In the genomic region with DNA sequence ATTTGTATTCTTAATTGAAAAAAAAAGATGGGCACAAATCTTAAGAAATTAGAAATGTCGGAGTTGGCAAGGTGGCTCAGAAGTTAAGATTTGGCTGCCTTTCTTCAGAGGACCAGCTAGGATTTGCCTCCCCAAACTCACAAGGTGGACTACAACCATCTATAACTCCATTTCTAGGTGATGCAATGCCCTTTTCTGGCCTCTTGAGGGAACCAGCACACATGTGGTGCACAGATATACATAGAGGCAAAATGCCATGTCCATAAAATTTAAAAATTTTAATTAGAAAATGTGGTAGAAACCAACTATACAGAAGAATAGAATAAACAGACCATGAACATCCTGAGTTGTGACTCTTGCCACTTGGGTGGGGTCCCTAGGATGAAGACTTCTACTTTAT, we compare ENCODE assay signal across 19 mouse cellular contexts. TPM values are rescaled to one million over a fixed set of nuclear protein-coding genes. Genes with fewer than 3 reads are reported as not detected.
DNase-seq lines count a peak whose midpoint lies in the region; ATAC-seq and TF ChIP-seq lines count a peak whose summit lies in the region.
"Had no signal": no experiment of that assay in that cellular context is flagged by ENCODE, and none has a peak within 500 bp of the region (broad histone marks: within the 10 kb centered on the region; RNA-seq: fewer than 3 reads in every experiment).

No protein-coding gene starts in this region.

- no peak for ATAC-seq in kidney, postnatal 0 days (replicated peaks; ENCODE audit: low FRiP score, low read depth)
- ATAC-seq in kidney, embryonic 16.5 days (ENCODE audit: low FRiP score, low TSS enrichment) = no peak
- ATAC-seq: inflammation-experienced regulatory T-cells, adult 6 months had no signal

- no peaks in the 10 kb centered on the region for H3K4me1 ChIP-seq in kidney, postnatal 0 days (replicated peaks; ENCODE audit: insufficient read depth, low read length)
- H3K4me1 ChIP-seq in kidney, embryonic 16.5 days (ENCODE audit: insufficient read depth, low read length) = no peaks in the 10 kb centered on the region
- no peaks in the 10 kb centered on the region for H3K4me1 ChIP-seq in cortical plate, adult 2 months (ENCODE audit: control insufficient read depth, insufficient read depth, low read length)
- H3K4me1 ChIP-seq in limb, embryonic 10.5 days = 0 out of 2 replicates have a peak, but pooled peaks cover 2% of the 10 kb centered on the region
- H3K4me1 ChIP-seq: embryonic facial prominence, embryonic 10.5 days; limb, embryonic 15.5 days; neural tube, embryonic 13.5 days had no signal

- 100% methylated on average over 1 of the region's 1 CpGs for WGBS in kidney, postnatal 0 days
- 97% methylated on average over 1 of the region's 1 CpGs for WGBS in kidney, embryonic 16.5 days
- WGBS in limb, embryonic 10.5 days = 90% methylated on average over 1 of the region's 1 CpGs

- peaks cover 10% of the 10 kb centered on the region; the same call in 1 of the 2 replicates for H3K36me3 ChIP-seq in kidney, postnatal 0 days (ENCODE audit: insufficient read depth, low read length)
- H3K36me3 ChIP-seq in kidney, embryonic 16.5 days (ENCODE audit: insufficient read depth, low read length) = 0 out of 2 replicates have a peak, but pooled peaks cover 4% of the 10 kb centered on the region
- H3K36me3 ChIP-seq in limb, embryonic 10.5 days = peaks cover 14% of the 10 kb centered on the region

- H3K27me3 ChIP-seq in kidney, postnatal 0 days (ENCODE audit: insufficient read depth, low read length) = no peaks in the 10 kb centered on the region
- no peaks in the 10 kb centered on the region for H3K27me3 ChIP-seq in kidney, embryonic 16.5 days (ENCODE audit: insufficient read depth, low read length)
- no peaks in the 10 kb centered on the region for H3K27me3 ChIP-seq in limb, embryonic 10.5 days (ENCODE audit: low read depth, poor library complexity, severe bottlenecking)
- H3K27me3 ChIP-seq: limb, embryonic 15.5 days; midbrain, embryonic 12.5 days; neural tube, embryonic 13.5 days had no signal

- TF ChIP-seq CTCF in kidney, postnatal 0 days (IDR thresholded peaks at IDR 0.05; ENCODE audit: low read depth) = peak; percentile 48
- TF ChIP-seq CTCF in cortical plate, adult 2 months (IDR thresholded peaks at IDR 0.05; ENCODE audit: extremely low read depth, insufficient read depth, low read length) = 0 out of 2 replicates have a peak, but pooled peaks have one; percentile 15

- H3K27ac ChIP-seq in kidney, postnatal 0 days = no peak overlapping the region
- H3K27ac ChIP-seq in kidney, embryonic 16.5 days (ENCODE audit: low read length) = no peak overlapping the region
- no peak overlapping the region for H3K27ac ChIP-seq in cortical plate, adult 2 months (ENCODE audit: insufficient read depth, low read length)
- no peak overlapping the region for H3K27ac ChIP-seq in limb, embryonic 10.5 days
- H3K27ac ChIP-seq: embryonic facial prominence, embryonic 10.5 days; hindbrain, embryonic 10.5 days; limb, embryonic 15.5 days; midbrain, embryonic 12.5 days; neural tube, embryonic 13.5 days had no signal

- no peaks in the 10 kb centered on the region for H3K9me3 ChIP-seq in kidney, postnatal 0 days (replicated peaks; ENCODE audit: low read length)
- no peaks in the 10 kb centered on the region for H3K9me3 ChIP-seq in kidney, embryonic 16.5 days (ENCODE audit: low read length)
- H3K9me3 ChIP-seq in limb, embryonic 10.5 days (replicated peaks) = no peaks in the 10 kb centered on the region
- H3K9me3 ChIP-seq: embryonic facial prominence, embryonic 10.5 days; hindbrain, embryonic 10.5 days; limb, embryonic 15.5 days; midbrain, embryonic 12.5 days; neural tube, embryonic 13.5 days had no signal

- DNase-seq in kidney, postnatal 0 days (ENCODE audit: low spot score) = no peak
- peak; percentile 23 for DNase-seq in 416B (ENCODE audit: low read depth)
- DNase-seq in A20 (ENCODE audit: low read depth, low spot score) = peak; percentile 18
- no peak for DNase-seq in adrenal gland, postnatal 36 days
- no peak for DNase-seq in limb, embryonic 10.5 days (ENCODE audit: low spot score)
- DNase-seq: adrenal gland, adult 2 months; cerebellum, postnatal 10 days; kidney, adult 9 months; kidney, postnatal 4 days; right cerebral cortex, adult 18-20 months; thymus, postnatal 14 days had no signal

- H3K4me3 ChIP-seq in kidney, postnatal 0 days (replicated peaks; ENCODE audit: low read depth, low read length) = no peak overlapping the region
- no peak overlapping the region for H3K4me3 ChIP-seq in kidney, embryonic 16.5 days (ENCODE audit: low read length)
- no peak overlapping the region for H3K4me3 ChIP-seq in cortical plate, adult 2 months (ENCODE audit: insufficient read depth, low read length)
- no peak overlapping the region for H3K4me3 ChIP-seq in limb, embryonic 10.5 days
- H3K4me3 ChIP-seq: embryonic facial prominence, embryonic 10.5 days; hindbrain, embryonic 10.5 days; limb, embryonic 15.5 days; midbrain, embryonic 12.5 days; neural tube, embryonic 13.5 days had no signal

- no peak overlapping the region for H3K4me2 ChIP-seq in kidney, postnatal 0 days (ENCODE audit: low read length)
- no peak overlapping the region for H3K4me2 ChIP-seq in kidney, embryonic 16.5 days (replicated peaks; ENCODE audit: low read depth, low read length)
- H3K4me2 ChIP-seq: limb, embryonic 15.5 days; midbrain, embryonic 12.5 days; neural tube, embryonic 13.5 days had no signal

- no peak overlapping the region for H3K9ac ChIP-seq in kidney, postnatal 0 days (ENCODE audit: low read depth, low read length)
- no peak overlapping the region for H3K9ac ChIP-seq in kidney, embryonic 16.5 days (replicated peaks; ENCODE audit: low read length)
- H3K9ac ChIP-seq: limb, embryonic 15.5 days; midbrain, embryonic 12.5 days; neural tube, embryonic 13.5 days had no signal

- no peak for TF ChIP-seq POLR2A in cortical plate, adult 2 months (IDR thresholded peaks at IDR 0.05; ENCODE audit: extremely low read depth, insufficient read depth, low read length)

RNA-seq across cellular contexts. Expression of gene Aldh5a1, which starts 28.3 kb away (rescaled TPM):
- polyA plus RNA-seq in kidney, postnatal 0 days (2015; fragmentation: Nextera tagmentation; extraction: Ambion mirVana) = 7.6 and 7.9 TPM in 2 replicates
- polyA plus RNA-seq in kidney, embryonic 16.5 days (2015; fragmentation: Nextera tagmentation; extraction: Ambion mirVana) = 8.0 and 8.3 TPM in 2 replicates
- 39.0 TPM in 2 replicates for polyA plus RNA-seq in cortical plate, adult 2 months (2012; rRNA removed)
- 10 to 100 TPM; 12.7 to 18.4 TPM for total RNA-seq in adrenal gland, postnatal 36 days (2021)
- polyA plus RNA-seq in limb, embryonic 10.5 days (2016; fragmentation: Nextera tagmentation; extraction: Ambion mirVana) = 4.7 and 5.6 TPM in 2 replicates

RNA-seq across cellular contexts. Expression of gene Gpld1, which starts 33.8 kb away (rescaled TPM):
- polyA plus RNA-seq in kidney, postnatal 0 days (2015; fragmentation: Nextera tagmentation; extraction: Ambion mirVana) = 0.71 and 0.86 TPM in 2 replicates
- polyA plus RNA-seq in kidney, embryonic 16.5 days (2015; fragmentation: Nextera tagmentation; extraction: Ambion mirVana) = 0.92 and 1.1 TPM in 2 replicates
- 21.7 and 22.6 TPM in 2 replicates for polyA plus RNA-seq in cortical plate, adult 2 months (2012; rRNA removed)
- 1 to 10 TPM; 2.8 to 3.7 TPM for total RNA-seq in adrenal gland, postnatal 36 days (2021)
- 0.13 and 0.91 TPM in 2 replicates for polyA plus RNA-seq in limb, embryonic 10.5 days (2016; fragmentation: Nextera tagmentation; extraction: Ambion mirVana)

Comparison
In these comparisons a context has a peak if more than half of its experiments do, and no peak if none do; other contexts are left out.
1. DNase-seq: peak in 416B (single experiment) and A20 (single experiment); none in kidney, postnatal 0 days (single experiment), adrenal gland, postnatal 36 days (0 of 2) and limb, embryonic 10.5 days (single experiment).
2. RNA of gene Gpld1, which starts 33.8 kb away (polyA plus RNA-seq): 21.7 to 22.6 TPM in cortical plate, adult 2 months; 0.92 to 1.1 TPM in kidney, embryonic 16.5 days, 0.13 to 0.91 TPM in limb, embryonic 10.5 days and 0.71 to 0.86 TPM in kidney, postnatal 0 days; every median in the first group is over 10 times any median in the second.